Mouse (Mus musculus): ENCODE measurements around the gene B430305J03Rik. TPM values are rescaled to one million over a fixed set of nuclear protein-coding genes. Genes with fewer than 3 reads are reported as not detected.

Gene B430305J03Rik
- polyA plus RNA-seq, 1 experiment from 2014 or later, result not detected

DNA sequence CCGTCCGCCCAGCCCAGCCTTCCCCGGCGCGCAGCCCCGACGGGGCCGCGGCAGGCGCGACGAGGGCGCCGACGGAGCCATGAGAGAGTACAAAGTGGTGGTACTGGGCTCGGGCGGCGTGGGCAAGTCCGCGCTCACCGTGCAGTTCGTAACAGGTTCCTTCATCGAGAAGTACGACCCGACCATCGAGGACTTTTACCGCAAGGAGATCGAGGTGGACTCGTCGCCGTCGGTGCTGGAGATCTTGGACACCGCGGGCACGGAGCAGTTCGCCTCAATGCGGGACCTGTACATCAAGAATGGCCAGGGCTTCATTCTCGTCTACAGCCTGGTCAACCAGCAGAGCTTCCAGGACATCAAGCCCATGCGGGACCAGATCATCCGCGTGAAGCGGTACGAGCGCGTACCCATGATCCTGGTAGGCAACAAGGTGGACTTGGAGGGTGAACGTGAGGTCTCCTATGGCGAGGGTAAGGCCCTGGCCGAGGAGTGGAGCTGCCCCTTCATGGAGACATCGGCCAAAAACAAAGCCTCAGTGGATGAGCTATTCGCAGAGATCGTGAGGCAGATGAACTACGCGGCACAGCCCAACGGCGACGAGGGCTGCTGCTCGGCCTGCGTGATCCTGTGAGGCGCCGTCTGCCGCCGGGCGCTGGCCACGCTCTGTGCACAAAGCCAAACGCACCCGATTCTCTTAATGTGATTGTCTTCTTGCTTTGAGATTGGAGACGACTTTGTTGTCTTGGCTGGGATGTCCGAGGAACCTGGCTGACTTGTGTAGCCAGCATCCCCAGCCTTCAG is 573 bp downstream of the B430305J03Rik start:
- peak overlapping the region; percentile 80 for H3K4me2 ChIP-seq
- H3K36me3 ChIP-seq, result no peaks in the 10 kb centered on the region
- no peaks in the 10 kb centered on the region for H3K27me3 ChIP-seq (replicated peaks)
- no peaks in the 10 kb centered on the region for H3K4me1 ChIP-seq
- no peak for ATAC-seq (ENCODE audit: insufficient read depth, low FRiP score, low read depth)
- H3K27ac ChIP-seq, result peak overlapping the region; percentile 96
- H3K4me3 ChIP-seq (replicated peaks), result peak overlapping the region; percentile 93
- WGBS, result under 1% methylated on average over 68 of the region's 68 CpGs
- H3K9me3 ChIP-seq, result no peaks in the 10 kb centered on the region
- H3K9ac ChIP-seq, result peak overlapping the region; percentile 80

DNA sequence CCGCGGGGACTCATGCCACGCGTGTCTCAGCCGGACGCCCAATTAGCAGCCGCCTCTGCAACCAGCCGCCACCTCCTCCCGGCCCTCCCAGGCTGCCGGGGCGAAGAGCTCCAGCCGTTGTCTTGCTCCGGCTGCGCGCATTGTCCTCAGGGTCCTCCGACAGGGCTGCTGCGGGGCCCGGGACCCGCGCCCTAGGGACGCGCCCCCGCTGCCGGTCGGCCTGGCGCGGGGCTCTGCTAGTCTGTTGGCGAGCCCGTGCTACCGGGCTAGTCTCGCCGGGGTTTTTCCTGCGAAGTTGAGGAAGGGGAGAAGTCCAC is 1.1 kb downstream of the B430305J03Rik start:
- H3K27me3 ChIP-seq (replicated peaks), result no peaks in the 10 kb centered on the region
- WGBS, result under 1% methylated on average over 33 of the region's 33 CpGs
- H3K4me2 ChIP-seq, result peak overlapping the region; percentile 80
- H3K36me3 ChIP-seq, result no peaks in the 10 kb centered on the region
- H3K4me1 ChIP-seq, result no peaks in the 10 kb centered on the region
- no peaks in the 10 kb centered on the region for H3K9me3 ChIP-seq
- H3K9ac ChIP-seq, result peak overlapping the region; percentile 80
- H3K4me3 ChIP-seq (replicated peaks), result peak overlapping the region; percentile 93
- peak; percentile 18 for ATAC-seq (ENCODE audit: insufficient read depth, low FRiP score, low read depth)
- H3K27ac ChIP-seq, result peak overlapping the region; percentile 96

DNA sequence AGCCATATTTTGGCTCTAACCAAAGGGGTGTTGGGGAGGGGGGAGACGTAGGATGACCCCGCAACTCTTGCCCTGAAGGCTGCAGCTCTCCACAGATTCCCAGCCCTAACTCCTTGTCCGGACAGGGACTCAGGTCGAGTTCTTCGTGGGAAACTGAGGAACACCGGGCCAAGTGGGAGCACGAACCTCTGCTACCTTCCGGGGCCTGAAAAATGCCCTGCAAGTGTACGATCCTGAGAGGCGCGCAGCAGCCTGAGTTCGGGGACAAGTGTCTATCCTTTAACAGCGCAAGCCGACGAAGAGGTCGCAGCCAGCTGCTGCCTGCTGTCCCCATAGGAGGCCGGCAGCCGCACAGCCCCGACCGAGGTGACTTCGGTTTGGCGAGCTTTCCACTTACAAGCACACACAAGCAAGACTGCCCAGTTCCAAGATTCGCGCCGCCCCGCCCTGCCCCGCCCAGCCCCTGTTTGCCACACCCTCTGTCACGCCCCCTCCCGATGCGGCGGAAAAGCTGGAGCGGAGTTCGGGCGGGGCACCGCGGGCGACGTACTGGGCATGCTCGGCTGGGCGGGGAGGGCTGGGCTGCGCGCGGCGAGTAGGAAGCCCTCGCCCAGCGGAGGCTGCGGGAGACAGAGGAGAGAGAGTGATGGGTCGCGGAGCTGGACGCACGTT is 1.6 kb downstream of the B430305J03Rik start:
- under 1% methylated on average over 50 of the region's 51 CpGs for WGBS
- no peaks in the 10 kb centered on the region for H3K27me3 ChIP-seq (replicated peaks)
- H3K36me3 ChIP-seq, result no peaks in the 10 kb centered on the region
- peak; percentile 88 for ATAC-seq (ENCODE audit: insufficient read depth, low FRiP score, low read depth)
- H3K4me3 ChIP-seq (replicated peaks), result peak overlapping the region; percentile 93
- no peaks in the 10 kb centered on the region for H3K9me3 ChIP-seq
- H3K4me2 ChIP-seq, result peak overlapping the region; percentile 80
- H3K9ac ChIP-seq, result peak overlapping the region; percentile 80
- peak overlapping the region; percentile 96 for H3K27ac ChIP-seq
- H3K4me1 ChIP-seq, result no peaks in the 10 kb centered on the region

GRCm38 (mm10) chr3:61363161-61363988 is 2.4 kb downstream of the B430305J03Rik start:
- Histone ChIP-seq H3K36me3 (no peaks in the 10 kb centered on the region), H3K9me3 (no peaks in the 10 kb centered on the region), H3K27ac (peak overlapping the region; percentile 96), H3K4me1 (no peaks in the 10 kb centered on the region), H3K27me3 (replicated peaks) (no peaks in the 10 kb centered on the region), H3K4me2 (peak overlapping the region; percentile 80), H3K9ac (peak overlapping the region; percentile 48), H3K4me3 (replicated peaks) (peak overlapping the region; percentile 93)
- WGBS, result under 1% methylated on average over 30 of the region's 30 CpGs
- peak; percentile 94 for ATAC-seq (ENCODE audit: insufficient read depth, low FRiP score, low read depth)

DNA sequence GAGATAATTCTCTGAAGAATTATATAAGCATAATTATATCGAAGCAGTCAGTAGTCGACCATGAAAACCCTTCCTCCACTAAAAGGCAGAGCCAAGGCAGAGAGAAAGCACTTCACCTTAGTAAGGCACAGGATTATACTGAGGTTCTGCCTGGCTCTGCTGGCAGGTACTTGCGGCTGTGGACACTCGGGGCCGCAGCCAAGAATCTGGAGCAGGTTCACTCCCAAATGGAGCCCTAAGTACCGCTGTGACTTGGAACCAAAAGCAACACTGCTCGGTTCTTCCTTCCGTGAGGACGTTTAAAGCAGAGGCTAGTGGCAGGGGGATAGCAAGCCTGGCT is 3.0 kb downstream of the B430305J03Rik start:
- H3K27me3 ChIP-seq (replicated peaks), result no peaks in the 10 kb centered on the region
- no peaks in the 10 kb centered on the region for H3K36me3 ChIP-seq
- peak overlapping the region; percentile 80 for H3K4me2 ChIP-seq
- ATAC-seq (ENCODE audit: insufficient read depth, low FRiP score, low read depth), result no peak
- WGBS, result 5% methylated on average over 9 of the region's 9 CpGs
- peak overlapping the region; percentile 48 for H3K9ac ChIP-seq
- H3K9me3 ChIP-seq, result no peaks in the 10 kb centered on the region
- peak overlapping the region; percentile 96 for H3K27ac ChIP-seq
- H3K4me1 ChIP-seq, result no peaks in the 10 kb centered on the region
- H3K4me3 ChIP-seq (replicated peaks), result peak overlapping the region; percentile 93

GRCm38 (mm10) chr3:61361338-61361737 is 4.4 kb downstream of the B430305J03Rik start, which contains the start of gene Rap2b:
Rap2b (plus strand) TSS chr3:61361638.
- ATAC-seq (ENCODE audit: insufficient read depth, low FRiP score, low read depth), result no peak
- Histone ChIP-seq H3K4me3 (replicated peaks) (no peak within 1 kb of the TSS), H3K27ac (peak within 1 kb of the TSS; percentile 96; the same call in 1 of the 2 replicates)

GRCm38 (mm10) chr3:61358756-61359293 is 6.9 kb downstream of the B430305J03Rik start:
- no peak overlapping the region for H3K4me3 ChIP-seq (replicated peaks)
- H3K27ac ChIP-seq, result no peak overlapping the region
- WGBS, result 44% methylated on average over 7 of the region's 7 CpGs
- no peaks in the 10 kb centered on the region for H3K27me3 ChIP-seq (replicated peaks)
- no peaks in the 10 kb centered on the region for H3K9me3 ChIP-seq
- no peak for ATAC-seq (ENCODE audit: insufficient read depth, low FRiP score, low read depth)
- no peaks in the 10 kb centered on the region for H3K36me3 ChIP-seq
- no peak overlapping the region for H3K4me2 ChIP-seq
- no peak overlapping the region for H3K9ac ChIP-seq
- H3K4me1 ChIP-seq, result no peaks in the 10 kb centered on the region

More at GRCm38 (mm10) chr3:61361338-61361737, 4.4 kb downstream of the B430305J03Rik start, which contains the start of gene Rap2b:
- H3K36me3 ChIP-seq, result no peaks in the 10 kb centered on the region
- no peaks in the 10 kb centered on the region for H3K9me3 ChIP-seq
- no peaks in the 10 kb centered on the region for H3K4me1 ChIP-seq
- H3K27me3 ChIP-seq (replicated peaks), result no peaks in the 10 kb centered on the region
- no peak within 1 kb of the TSS for H3K9ac ChIP-seq
- H3K4me2 ChIP-seq, result no peak within 1 kb of the TSS
- WGBS, result 76% methylated on average over 1 of the region's 1 CpGs

DNA sequence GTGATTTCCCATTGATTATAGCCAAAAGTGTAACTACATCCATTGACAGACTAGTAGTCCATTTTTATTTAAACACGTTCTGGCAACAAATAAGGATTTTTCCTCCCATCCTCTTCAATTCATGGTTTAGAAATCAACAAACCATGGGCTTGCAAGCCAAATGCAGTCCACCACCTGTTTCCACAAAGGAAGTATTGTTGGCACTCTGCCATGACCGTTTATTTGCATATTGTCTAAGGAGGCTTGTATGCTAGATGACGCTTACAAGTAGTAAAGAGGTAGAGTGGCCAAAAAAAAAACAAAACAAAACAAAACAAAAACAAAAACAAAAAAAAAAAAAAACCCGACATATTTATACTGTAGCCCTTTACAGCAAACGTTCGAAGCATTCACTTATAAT is 7.6 kb downstream of the B430305J03Rik start:
- Histone ChIP-seq H3K36me3 (no peaks in the 10 kb centered on the region), H3K4me2 (no peak overlapping the region), H3K9ac (no peak overlapping the region), H3K4me3 (replicated peaks) (no peak overlapping the region), H3K27ac (no peak overlapping the region), H3K9me3 (no peaks in the 10 kb centered on the region), H3K4me1 (no peaks in the 10 kb centered on the region), H3K27me3 (replicated peaks) (no peaks in the 10 kb centered on the region)
- ATAC-seq (ENCODE audit: insufficient read depth, low FRiP score, low read depth), result no peak
- 60% methylated on average over 6 of the region's 6 CpGs for WGBS

- 45% methylated on average over 1 of the region's 1 CpGs for WGBS
- ATAC-seq (ENCODE audit: insufficient read depth, low FRiP score, low read depth), result no peak
- no peak overlapping the region for H3K4me2 ChIP-seq
- H3K9me3 ChIP-seq, result no peaks in the 10 kb centered on the region
- no peaks in the 10 kb centered on the region for H3K36me3 ChIP-seq
- H3K4me3 ChIP-seq (replicated peaks), result no peak overlapping the region
- H3K27ac ChIP-seq, result no peak overlapping the region
- H3K4me1 ChIP-seq, result no peaks in the 10 kb centered on the region
- no peaks in the 10 kb centered on the region for H3K27me3 ChIP-seq (replicated peaks)
- H3K9ac ChIP-seq, result no peak overlapping the region
Measured at GRCm38 (mm10) chr3:61355464-61355863, 10.3 kb downstream of the B430305J03Rik start.

- Histone ChIP-seq H3K9ac (no peak overlapping the region), H3K4me3 (replicated peaks) (no peak overlapping the region), H3K4me2 (no peak overlapping the region), H3K27ac (no peak overlapping the region), H3K27me3 (replicated peaks) (no peaks in the 10 kb centered on the region), H3K9me3 (no peaks in the 10 kb centered on the region), H3K4me1 (no peaks in the 10 kb centered on the region), H3K36me3 (no peaks in the 10 kb centered on the region)
- ATAC-seq (ENCODE audit: insufficient read depth, low FRiP score, low read depth), result no peak
- WGBS, result 43% methylated on average over 1 of the region's 1 CpGs
Measured at GRCm38 (mm10) chr3:61349433-61349832, 16.3 kb downstream of the B430305J03Rik start.

DNA sequence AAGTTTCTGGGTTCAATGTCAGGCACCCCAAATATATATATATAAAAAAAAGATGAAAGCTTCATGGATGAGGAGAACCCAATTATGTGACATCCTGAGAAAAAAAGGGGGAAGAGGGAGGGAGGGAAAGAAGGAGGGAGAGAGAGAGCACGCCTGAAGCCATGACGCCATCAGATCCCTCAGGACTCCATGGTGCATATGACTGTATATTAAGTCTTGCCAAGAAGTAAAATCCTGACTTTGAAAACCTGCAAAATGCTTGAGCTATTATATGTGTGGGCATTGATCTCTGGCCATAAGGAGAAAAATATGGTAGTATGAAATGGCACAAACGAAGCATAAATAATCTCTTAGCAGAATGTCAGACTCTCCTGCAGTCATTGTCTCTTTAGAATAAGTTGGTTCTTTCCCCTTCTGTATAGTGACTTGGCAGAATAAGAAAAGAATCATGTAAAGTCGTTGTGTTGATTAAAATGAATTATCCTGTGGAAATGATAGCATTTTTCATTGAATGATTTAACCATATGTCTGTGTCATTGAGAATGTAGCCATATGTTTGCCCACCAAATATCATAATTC is 17.6 kb downstream of the B430305J03Rik start:
- no peaks in the 10 kb centered on the region for H3K36me3 ChIP-seq
- no peaks in the 10 kb centered on the region for H3K27me3 ChIP-seq (replicated peaks)
- no peak for ATAC-seq (ENCODE audit: insufficient read depth, low FRiP score, low read depth)
- no peak overlapping the region for H3K4me3 ChIP-seq (replicated peaks)
- H3K9ac ChIP-seq, result no peak overlapping the region
- no peaks in the 10 kb centered on the region for H3K4me1 ChIP-seq
- H3K4me2 ChIP-seq, result no peak overlapping the region
- H3K9me3 ChIP-seq, result no peaks in the 10 kb centered on the region
- H3K27ac ChIP-seq, result no peak overlapping the region
- 75% methylated on average over 4 of the region's 4 CpGs for WGBS

Measured in stomach, embryonic 15.5 days (tissue).